Mouse (Mus musculus) mesoderm, embryonic 11.5 days (tissue): ENCODE data around the gene Wdr91.

Source experiments
- DNase-seq: peaks from one replicate; pipeline ENCODE4 v3.0.0-alpha.2; 2012; ENCODE audit warnings: low read depth, low spot score

Wdr91 gene

GRCm38 (mm10) chr6:34879101-34879740 is 31.5 kb downstream of the Wdr91 start:
- no peak for DNase-seq

DNA sequence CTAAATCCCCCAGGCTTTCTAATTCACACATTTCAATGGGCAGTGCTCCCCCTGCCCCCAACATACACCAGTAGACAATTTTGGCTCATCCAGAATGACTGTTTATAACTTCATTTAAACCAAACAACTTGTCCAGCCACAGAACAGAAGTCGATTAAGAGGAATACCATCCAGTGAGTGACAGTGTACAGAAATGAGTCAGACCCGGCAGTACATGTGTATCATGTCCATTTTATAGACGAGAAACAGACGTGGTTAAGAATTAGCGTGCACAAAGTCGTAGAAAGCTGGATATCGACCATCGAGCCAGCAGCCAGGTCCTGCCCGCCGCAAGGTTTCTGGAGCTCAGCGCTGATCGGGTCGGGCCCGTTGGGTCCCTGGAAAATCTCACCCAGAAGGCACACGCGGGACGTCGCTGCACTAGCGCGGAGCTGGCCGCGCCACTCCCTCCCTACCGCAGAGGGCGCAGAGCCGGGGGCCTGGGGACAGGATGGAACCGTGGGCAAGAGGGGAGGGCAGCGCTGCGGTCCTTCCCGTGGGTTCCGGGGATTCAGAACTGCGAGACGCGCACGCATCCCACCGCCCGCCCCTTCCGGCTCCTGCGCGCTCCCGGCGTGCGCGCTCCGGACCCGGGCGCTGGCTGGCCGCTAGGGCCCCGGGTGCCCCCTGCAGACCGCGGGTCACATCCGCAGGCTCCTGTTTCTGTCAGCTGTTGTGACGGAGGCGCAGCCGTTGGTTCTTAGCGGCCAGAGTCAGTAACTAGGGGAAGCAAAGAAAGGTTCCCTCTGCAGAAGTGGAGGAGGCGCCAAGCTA is 33.0 kb downstream of the Wdr91 start, which contains the start of gene Cyren:
Gene Cyren (minus strand): TSS at position 552 of the 813 bp plus-strand sequence.
- peak; percentile 94 for DNase-seq

DNA sequence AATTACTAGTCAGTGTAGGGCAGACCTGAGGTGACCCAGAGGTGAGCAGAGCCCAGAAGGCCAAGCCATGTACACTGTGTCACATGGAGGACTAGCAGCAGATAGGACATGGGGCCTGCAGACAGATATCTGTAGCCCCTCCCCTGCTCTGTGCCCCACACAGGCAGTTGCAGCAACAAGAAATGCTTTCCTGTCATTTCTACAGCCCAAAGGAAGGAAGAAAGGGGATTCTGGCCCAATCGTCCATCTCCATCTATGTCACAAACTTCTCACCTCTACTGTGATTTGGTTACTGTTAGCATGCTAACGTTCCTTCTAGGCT is 33.9 kb downstream of the Wdr91 start:
- no peak for DNase-seq

GRCm38 (mm10) chr6:34875966-34876834 is 34.5 kb downstream of the Wdr91 start:
- DNase-seq = no peak

DNA sequence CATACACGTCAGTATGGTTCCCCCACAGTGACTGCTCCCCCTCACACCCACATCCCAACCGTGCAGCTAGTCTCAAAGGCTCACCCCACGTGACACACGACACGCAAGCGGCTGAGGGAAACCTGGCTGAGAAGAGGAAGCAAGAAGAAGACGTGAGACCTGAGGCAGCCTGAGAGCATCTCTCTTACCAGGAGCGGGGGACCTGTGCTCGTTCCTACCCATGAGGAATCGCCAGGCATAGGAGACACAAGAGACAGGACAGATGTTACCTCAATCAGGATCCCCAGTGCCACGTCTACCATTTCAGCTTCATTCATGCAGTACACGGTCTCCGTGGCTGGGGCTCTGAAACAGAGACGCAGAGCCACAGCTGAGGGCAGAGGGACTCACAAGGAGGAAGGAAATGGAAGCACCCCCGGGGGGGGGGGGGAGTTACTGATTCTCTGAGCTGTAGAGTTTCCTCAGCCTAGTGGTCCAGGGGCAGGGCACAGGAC is 35.4 kb downstream of the Wdr91 start:
- DNase-seq = no peak

GRCm38 (mm10) chr6:34874101-34874921 is 36.4 kb downstream of the Wdr91 start:
- DNase-seq = no peak

- DNase-seq = no peak
These were observed 37.8 kb downstream of the Wdr91 start for GRCm38 (mm10) chr6:34872871-34873270.

DNA sequence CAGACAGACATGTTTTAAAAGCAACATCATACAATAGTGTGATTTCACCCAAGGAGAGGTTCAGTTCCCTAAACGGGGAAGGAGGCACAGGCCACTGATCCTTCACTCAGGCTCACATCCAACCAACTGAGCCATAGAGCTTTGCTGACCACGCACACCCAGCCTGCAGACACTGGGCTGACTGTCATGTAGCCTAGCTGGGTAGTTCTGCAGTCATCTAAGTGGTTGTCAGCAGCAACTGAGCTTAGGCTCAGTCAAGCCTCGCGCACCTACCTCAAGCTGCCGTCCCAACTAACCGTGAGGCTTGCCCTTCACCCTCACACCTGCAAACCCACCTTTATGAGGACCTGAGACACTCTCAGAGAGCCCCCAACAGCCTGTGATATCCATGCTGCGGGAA is 38.7 kb downstream of the Wdr91 start:
- DNase-seq = no peak

GRCm38 (mm10) chr6:34870724-34871123 is 40.0 kb downstream of the Wdr91 start:
- DNase-seq = no peak

GRCm38 (mm10) chr6:34870136-34870535 is 40.5 kb downstream of the Wdr91 start:
- no peak for DNase-seq

GRCm38 (mm10) chr6:34869225-34869915 is 41.3 kb downstream of the Wdr91 start:
- no peak for DNase-seq

DNA sequence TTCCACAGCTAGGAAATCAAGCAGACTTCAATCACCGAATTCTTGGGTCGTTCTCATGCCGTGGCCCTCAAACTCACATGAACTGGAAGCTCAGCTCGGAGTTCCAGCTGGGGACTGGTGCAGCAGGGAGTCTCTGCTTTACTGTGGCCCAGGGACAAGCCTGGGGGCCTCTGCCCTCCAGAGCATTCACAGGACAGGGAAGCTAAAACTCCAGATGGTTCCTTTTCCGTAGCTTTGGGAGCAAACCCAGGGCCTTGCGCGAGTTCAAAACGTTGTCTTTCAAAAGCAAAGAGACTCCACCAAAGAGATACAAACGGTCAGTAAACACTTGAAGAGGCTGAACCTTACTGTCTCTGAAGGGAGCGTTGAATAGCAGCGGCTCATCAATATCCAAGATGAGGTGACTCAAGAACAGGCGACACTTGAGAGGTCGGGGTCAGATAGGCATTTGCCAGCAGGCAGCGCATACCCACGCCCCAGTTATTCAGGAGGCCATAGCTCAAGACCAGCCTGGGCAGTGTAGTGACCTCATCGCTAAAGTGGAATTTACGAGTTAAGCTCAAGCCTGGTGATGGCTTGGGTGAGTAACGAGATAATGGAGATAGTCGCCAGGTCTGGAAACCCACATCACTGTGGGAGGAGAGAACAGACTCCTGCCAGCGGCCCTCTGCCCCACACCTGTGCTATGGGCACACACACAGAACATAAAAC is 42.0 kb downstream of the Wdr91 start:
- DNase-seq = no peak

GRCm38 (mm10) chr6:34867995-34868350 is 42.7 kb downstream of the Wdr91 start:
- DNase-seq = no peak

- DNase-seq = no peak
These were observed 43.2 kb downstream of the Wdr91 start for GRCm38 (mm10) chr6:34867301-34867994.

GRCm38 (mm10) chr6:34866786-34867185 is 43.9 kb downstream of the Wdr91 start:
- DNase-seq = no peak

- no peak for DNase-seq
These were observed 44.7 kb downstream of the Wdr91 start for GRCm38 (mm10) chr6:34865711-34866593.

DNA sequence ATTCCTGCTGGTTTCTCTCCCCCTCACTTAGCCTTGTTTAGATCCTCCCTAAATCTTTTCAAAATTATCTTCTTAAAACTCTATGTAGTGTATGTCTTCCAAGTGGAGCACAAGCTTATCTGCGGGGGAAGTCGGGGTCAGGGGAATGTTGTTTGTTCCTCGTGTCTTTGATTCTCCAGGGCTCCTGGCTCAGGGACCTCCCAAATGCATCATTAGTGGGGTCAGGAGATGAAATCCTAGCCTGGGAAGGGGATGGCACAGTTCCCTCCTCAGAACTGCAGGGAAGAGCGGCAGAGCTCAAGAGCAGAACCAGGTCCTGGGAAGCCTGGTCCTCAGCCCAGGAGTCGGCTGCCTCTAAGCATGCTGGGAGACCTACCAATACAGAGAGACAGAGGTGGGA is 45.5 kb downstream of the Wdr91 start:
- DNase-seq = no peak

- DNase-seq = no peak
These were observed 46.7 kb downstream of the Wdr91 start for GRCm38 (mm10) chr6:34863786-34864514.
